Mouse (Mus musculus) layer of hippocampus, postnatal 36 days (tissue): Measurements from ENCODE around the gene Ldlrad3. TPM values are rescaled to one million over a fixed set of nuclear protein-coding genes. Genes with fewer than 3 reads are reported as not detected.
A peak's percentile ranks its signal among the peaks of the same experiment; 100 is the strongest.

Source experiments
- DNase-seq, 2 experiments: peaks; one replicate each; pipeline ENCODE4 v3.0.0; 2022
- total RNA-seq, 2 experiments: library from RNA; stranded (reverse); gene quantifications; 2 replicates each; pipeline ENCODE4 v1.2.3; 2021

Ldlrad3 gene
- total RNA-seq, 2 experiments from 2014 or later, result 9.3 to 9.4 TPM

DNA sequence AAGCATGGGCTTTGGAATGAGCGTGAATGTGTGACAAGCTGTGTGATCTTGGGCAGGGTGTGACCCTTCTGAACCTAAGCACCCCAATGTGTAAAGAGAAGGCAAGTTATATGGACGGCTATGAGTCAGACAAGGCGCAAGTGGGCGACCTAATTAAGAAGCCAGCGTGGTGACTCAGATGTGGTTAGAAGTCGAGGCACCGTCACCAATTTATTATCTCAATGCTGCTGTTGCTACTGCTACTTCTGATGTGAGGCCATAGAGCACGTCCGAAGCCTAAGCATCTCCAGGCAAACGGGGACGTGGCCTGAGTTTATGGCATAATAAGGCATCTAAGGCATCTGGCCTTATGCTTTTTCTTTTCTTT, 151.7 kb downstream of the Ldlrad3 start:
- DNase-seq, result no peak

- no peak for DNase-seq
Measured at GRCm38 (mm10) chr2:102033818-102034512, 152.2 kb downstream of the Ldlrad3 start.

GRCm38 (mm10) chr2:102032713-102033343, 153.4 kb downstream of the Ldlrad3 start:
- peak in 1 of 2 experiments; percentile 53 for DNase-seq

DNA sequence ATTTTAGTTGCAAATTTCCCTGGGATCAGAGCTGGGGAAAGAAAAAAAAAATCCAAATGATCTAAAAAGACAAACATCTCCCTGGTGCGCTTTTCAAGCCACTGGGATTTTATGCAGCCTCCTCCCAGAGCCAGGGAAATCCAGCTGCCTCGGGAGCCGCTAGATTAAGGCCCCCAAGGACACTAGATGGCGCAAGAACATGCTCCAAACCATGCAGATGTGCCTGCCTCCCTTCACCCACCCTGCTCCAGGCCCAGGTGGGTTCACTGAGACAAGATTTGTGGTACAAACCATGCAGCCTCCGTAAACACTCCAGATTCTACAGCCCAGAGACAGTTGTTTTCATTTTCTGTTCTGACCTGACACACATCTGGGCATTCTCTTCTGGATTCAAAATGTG, 155.5 kb downstream of the Ldlrad3 start:
- DNase-seq, result peak; percentile 56

- DNase-seq, result no peak
Measured at GRCm38 (mm10) chr2:102030152-102030551, 156.0 kb downstream of the Ldlrad3 start.

DNA sequence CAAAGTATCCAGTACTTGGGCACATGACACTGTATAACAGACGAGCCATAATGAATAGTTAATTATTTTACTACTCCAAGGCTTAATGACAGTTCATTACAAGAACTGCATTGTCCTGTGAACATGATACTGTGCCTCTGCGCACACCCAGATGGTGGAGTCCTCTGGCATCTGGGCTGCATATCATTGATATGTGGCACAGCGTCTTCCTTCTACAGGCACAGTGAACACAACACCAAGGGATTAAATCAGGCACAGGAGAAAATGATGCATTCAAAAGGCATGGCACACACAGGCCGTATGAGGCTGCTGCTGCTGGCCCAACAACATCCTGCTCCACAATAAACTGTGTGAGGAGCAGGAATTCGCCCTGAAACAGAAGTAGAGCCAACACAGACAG, 156.5 kb downstream of the Ldlrad3 start:
- DNase-seq, result no peak

DNA sequence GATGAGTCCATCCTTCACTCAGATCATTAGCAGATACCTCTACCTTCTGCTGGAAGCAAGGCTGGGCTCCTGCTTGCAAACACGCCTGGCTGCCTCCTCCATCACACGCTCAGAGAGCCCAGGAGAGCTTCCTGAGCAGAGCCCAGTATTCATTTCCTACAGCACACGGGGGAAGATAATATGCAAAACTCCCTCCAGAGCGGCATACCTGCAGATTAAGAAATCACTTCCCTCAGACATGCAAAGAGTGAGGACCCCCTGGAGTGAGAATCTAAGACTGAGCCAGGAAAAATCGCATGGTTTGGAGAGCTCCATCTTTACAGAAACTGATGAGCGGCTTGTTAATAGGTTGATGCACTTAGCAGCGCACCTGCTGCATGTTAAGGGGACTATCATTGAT, 158.9 kb downstream of the Ldlrad3 start:
- DNase-seq, result no peak

GRCm38 (mm10) chr2:102026156-102026555, 160.0 kb downstream of the Ldlrad3 start:
- no peak for DNase-seq

- no peak for DNase-seq
Measured at GRCm38 (mm10) chr2:102024483-102024882, 161.7 kb downstream of the Ldlrad3 start.

DNA sequence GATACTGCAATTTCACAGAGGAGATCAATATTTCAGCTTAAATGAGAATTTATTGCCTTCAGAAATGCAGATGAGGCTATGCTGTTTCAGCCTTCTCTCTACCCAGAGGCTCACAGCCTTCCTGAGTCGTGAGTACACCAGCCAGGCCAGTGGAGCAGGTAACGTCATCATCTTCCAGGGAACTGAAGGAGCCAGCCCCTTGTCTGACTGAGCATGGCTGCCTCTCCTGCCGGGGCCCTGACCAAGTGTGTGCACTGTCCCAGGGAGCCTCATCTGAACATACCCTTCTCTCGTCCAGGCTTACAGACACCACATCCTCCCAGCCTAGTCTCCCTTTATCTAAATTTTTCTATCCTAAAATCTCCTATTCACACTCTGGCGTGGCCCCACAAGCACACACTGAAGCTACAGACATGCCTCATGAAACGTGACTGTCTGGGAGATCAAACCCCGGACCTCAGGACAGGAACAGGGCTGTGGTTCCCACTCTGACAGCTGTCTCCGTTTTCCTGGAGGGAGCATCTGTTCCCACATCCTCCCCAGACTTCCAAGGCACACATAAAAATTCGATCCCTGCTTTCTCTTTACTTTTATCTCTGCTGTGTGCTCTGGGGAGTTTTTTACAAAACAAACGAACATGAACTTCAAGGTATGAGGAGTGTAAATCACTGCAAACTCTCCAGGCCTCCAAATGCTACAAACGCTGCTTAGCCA, 164.7 kb downstream of the Ldlrad3 start:
- no peak for DNase-seq

DNA sequence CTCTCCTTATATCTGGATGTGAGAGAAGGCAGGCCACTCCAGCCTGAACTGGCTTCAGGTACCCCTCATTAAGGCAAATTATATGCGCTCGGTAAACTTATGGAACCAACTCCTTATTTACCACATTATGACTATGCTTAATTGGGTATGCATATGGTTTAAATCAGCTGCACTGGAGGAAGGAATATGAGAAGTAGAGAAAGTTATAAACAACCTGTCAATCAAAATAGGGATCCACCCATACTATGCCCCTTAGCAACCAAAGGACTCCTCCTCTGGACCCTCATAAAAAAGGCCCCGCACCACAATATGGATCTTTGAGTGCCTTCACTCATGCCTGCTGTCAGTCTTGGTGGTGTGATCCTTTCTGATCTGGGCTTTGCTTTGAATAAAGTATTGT, 165.6 kb downstream of the Ldlrad3 start:
- DNase-seq, result no peak

GRCm38 (mm10) chr2:102014538-102015113, 171.6 kb downstream of the Ldlrad3 start:
- DNase-seq, result no peak

- DNase-seq, result no peak
Measured at GRCm38 (mm10) chr2:102011311-102011975, 174.7 kb downstream of the Ldlrad3 start.

DNA sequence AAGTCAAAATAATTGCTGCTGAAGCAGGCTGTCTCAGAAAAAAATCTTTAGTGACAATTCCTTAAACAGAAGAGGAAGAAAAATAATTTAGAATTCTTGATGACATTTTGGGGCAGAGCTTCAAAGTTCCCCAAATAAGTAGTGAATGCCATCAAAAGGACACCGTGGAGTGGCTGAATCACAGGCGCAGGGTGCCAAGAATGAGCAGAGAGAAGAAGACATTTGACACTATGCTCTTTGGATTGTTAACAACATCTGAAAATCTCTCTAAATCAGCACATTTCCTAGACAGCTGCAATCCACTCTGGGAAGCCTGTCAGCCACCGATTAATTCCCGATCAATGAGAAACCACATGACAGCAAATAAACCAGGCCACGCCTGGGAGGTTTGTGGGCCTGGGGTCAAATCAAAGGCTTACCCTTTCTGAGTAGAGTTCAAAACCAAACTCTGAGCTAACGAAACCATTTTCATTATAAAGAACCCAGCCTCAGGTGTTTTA, 176.4 kb downstream of the Ldlrad3 start:
- no peak for DNase-seq

DNA sequence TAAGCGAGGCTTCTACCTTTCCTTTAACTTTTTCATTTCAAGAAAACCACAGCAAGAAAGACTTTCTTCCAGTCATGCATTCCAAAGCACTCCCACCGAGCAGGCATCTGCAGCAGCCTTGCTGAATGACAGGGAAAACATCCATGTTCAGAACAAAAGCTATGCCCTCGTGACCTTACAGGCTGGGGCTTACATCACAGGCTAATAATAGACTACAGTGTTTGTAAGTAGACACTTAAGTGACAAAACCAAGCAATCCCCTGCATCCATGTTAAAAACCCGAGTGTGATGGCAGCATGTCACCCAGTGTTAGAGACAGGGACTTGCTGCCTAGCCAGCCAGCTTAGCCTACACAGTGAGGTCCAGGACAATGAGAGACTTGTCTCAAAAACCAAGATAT, 180.0 kb downstream of the Ldlrad3 start:
- DNase-seq, result no peak

- DNase-seq, result no peak
Measured at GRCm38 (mm10) chr2:102005377-102006007, 180.7 kb downstream of the Ldlrad3 start.

DNA sequence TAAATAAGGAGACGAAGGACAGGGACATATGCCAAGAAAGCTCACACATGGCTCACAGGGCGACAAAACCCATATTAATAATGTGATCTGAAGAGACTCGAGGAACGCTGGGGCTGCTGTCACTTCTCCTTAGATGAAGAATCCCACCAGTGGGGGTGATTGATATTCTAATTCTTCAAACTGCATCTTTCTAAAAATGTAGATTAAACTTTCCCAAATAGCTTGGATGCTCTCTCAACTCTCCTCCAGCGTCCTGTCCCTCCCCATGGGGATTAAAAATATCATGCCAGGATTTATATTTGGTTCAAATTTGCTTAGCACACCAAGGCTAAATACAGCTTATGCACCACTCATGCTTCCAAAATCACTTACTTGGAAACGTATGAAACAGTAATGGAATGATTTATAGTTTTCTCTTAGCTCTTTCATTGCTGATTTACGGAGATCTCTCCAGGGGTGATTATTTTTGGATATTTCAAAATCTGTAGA, 182.4 kb downstream of the Ldlrad3 start:
- no peak for DNase-seq

- no peak for DNase-seq
Measured at GRCm38 (mm10) chr2:102002974-102003775, 183.0 kb downstream of the Ldlrad3 start.

- DNase-seq, result no peak
Measured at GRCm38 (mm10) chr2:102002408-102002973, 183.7 kb downstream of the Ldlrad3 start.

DNA sequence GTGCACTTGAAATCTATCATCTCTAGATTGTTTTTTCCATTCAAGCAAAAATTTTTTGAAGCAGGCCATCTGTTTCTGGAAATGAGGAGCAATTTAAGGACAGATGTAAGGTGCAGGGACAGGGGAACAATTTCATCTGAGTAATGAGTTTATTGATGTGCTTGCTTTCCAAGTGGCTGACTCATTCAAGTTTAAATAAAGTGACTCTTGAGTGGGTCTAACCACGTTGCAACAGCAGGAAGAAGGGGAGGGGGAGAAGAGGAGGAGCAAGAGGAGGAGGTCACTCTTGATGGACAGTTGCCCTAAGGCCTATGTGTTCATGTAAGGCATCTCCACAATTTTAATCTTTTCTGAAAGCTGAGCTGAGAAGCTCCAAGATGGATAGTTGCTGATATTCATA, 184.5 kb downstream of the Ldlrad3 start:
- DNase-seq, result no peak
